Mouse (Mus musculus) forebrain, embryonic 16.5 days (tissue): Measurements from ENCODE around the gene Ccdc88c. TPM values are rescaled to one million over a fixed set of nuclear protein-coding genes. Genes with fewer than 3 reads are reported as not detected.

Source experiments
- ATAC-seq: fragments of 200-750 bp; cut with Nextera tagmentation; 2 replicates; pipeline ENCODE4 v1.8.0; 2017; ENCODE audit warnings: mild to moderate bottlenecking, moderate library complexity
- H3K27ac ChIP-seq: fragments of 300-500 bp; sonication (generic); 2 replicates; pipeline ENCODE4 v1.5.1; 2014; ENCODE audit warnings: low read length, control low read depth
- H3K27me3 ChIP-seq: fragments of 300-500 bp; sonication (generic); replicated peaks from 2 replicates; pipeline ENCODE4 v1.6.1; 2014; ENCODE audit warnings: low read length; ENCODE audit not compliant: control insufficient read depth, insufficient read depth
- H3K36me3 ChIP-seq: fragments of 300-500 bp; sonication (generic); 2 replicates; pipeline ENCODE4 v1.6.1; 2014; ENCODE audit not compliant: control insufficient read depth, insufficient read depth
- H3K4me1 ChIP-seq: fragments of 300-500 bp; sonication (generic); replicated peaks from 2 replicates; pipeline ENCODE4 v1.6.1; 2014; ENCODE audit warnings: low read length; ENCODE audit not compliant: control insufficient read depth, insufficient read depth
- H3K4me2 ChIP-seq: fragments of 300-500 bp; sonication (generic); 2 replicates; pipeline ENCODE4 v1.6.1; 2014; ENCODE audit warnings: mild to moderate bottlenecking, low read length, control low read depth
- H3K4me3 ChIP-seq: fragments of 300-500 bp; sonication (generic); replicated peaks from 2 replicates; pipeline ENCODE4 v1.5.1; 2014; ENCODE audit warnings: mild to moderate bottlenecking, low read length, control low read depth
- H3K9ac ChIP-seq: fragments of 300-500 bp; sonication (generic); replicated peaks from 2 replicates; pipeline ENCODE4 v1.6.1; 2014; ENCODE audit warnings: low read depth, low read length, control low read depth
- H3K9me3 ChIP-seq: fragments of 300-500 bp; sonication (generic); 2 replicates; pipeline ENCODE4 v1.6.1; 2016; ENCODE audit warnings: low read length; ENCODE audit not compliant: control insufficient read depth
- WGBS: fragments of 180-500 bp; shearing (Covaris S2); extraction: QIAGEN DNeasy Blood & Tissue Kit; methylation state at CpG from one replicate; pipeline ENCODE4 v1.1.7; 2014; 5-methylcytosine and 5-hydroxymethylcytosine counted together
- polyA plus RNA-seq: library from polyadenylated mRNA; unstranded; fragments of >200 nt; fragmentation: Nextera tagmentation; extraction: Ambion mirVana; gene quantifications from 2 replicates; pipeline ENCODE4 v1.2.1, GENCODE M21; 2015

Ccdc88c gene
- 18.1 and 20.7 TPM in 2 replicates for polyA plus RNA-seq

- Histone ChIP-seq H3K4me1 (peaks cover 37% of the 10 kb centered on the region), H3K9ac (peak within 1 kb of the TSS; percentile 93), H3K4me3 (peak within 1 kb of the TSS; percentile 88), H3K9me3 (no peaks in the 10 kb centered on the region), H3K27ac (peak within 1 kb of the TSS; percentile 97), H3K4me2 (peak within 1 kb of the TSS; percentile 78), H3K27me3 (no peaks in the 10 kb centered on the region), H3K36me3 (no peaks in the 10 kb centered on the region)
- whole genome bisulfite sequencing, result under 1% methylated on average over 44 of the region's 56 CpGs
- peak; percentile 88 for ATAC-seq
These were observed at the start of gene Ccdc88c for GRCm38 (mm10) chr12:101028954-101029731. Gene Ccdc88c (minus strand): TSS chr12:101029056.

- Histone ChIP-seq H3K27ac (no peak overlapping the region), H3K9ac (no peak overlapping the region), H3K9me3 (no peaks in the 10 kb centered on the region), H3K4me1 (peaks cover 23% of the 10 kb centered on the region), H3K4me3 (no peak overlapping the region), H3K36me3 (peaks cover 2% of the 10 kb centered on the region; the same call in 1 of the 2 replicates), H3K4me2 (no peak overlapping the region), H3K27me3 (no peaks in the 10 kb centered on the region)
- ATAC-seq, result no peak
These were observed 49.1 kb upstream of the Ccdc88c start for GRCm38 (mm10) chr12:101077955-101078354.

- Histone ChIP-seq H3K9ac (no peak overlapping the region), H3K27ac (no peak overlapping the region), H3K36me3 (peaks cover 2% of the 10 kb centered on the region; the same call in 1 of the 2 replicates), H3K4me1 (peaks cover 10% of the 10 kb centered on the region), H3K27me3 (no peaks in the 10 kb centered on the region), H3K4me3 (no peak overlapping the region), H3K4me2 (no peak overlapping the region), H3K9me3 (no peaks in the 10 kb centered on the region)
- 87% methylated on average over 3 of the region's 3 CpGs for WGBS
- ATAC-seq, result no peak
These were observed 46.6 kb upstream of the Ccdc88c start for GRCm38 (mm10) chr12:101075433-101075832.

- Histone ChIP-seq H3K4me3 (no peak overlapping the region), H3K4me2 (no peak overlapping the region), H3K9ac (no peak overlapping the region), H3K9me3 (no peaks in the 10 kb centered on the region), H3K36me3 (peaks cover 2% of the 10 kb centered on the region; the same call in 1 of the 2 replicates), H3K4me1 (peaks cover 9% of the 10 kb centered on the region), H3K27me3 (no peaks in the 10 kb centered on the region), H3K27ac (no peak overlapping the region)
- no peak for ATAC-seq
- WGBS, result 95% methylated on average over 4 of the region's 4 CpGs
These were observed 46.1 kb upstream of the Ccdc88c start for GRCm38 (mm10) chr12:101074821-101075429.

- H3K4me2 ChIP-seq, result no peak overlapping the region
- ATAC-seq, result no peak
- no peaks in the 10 kb centered on the region for H3K9me3 ChIP-seq
- 81% methylated on average over 1 of the region's 1 CpGs for WGBS
- H3K36me3 ChIP-seq, result peaks cover 3% of the 10 kb centered on the region; the same call in 1 of the 2 replicates
- H3K27ac ChIP-seq, result no peak overlapping the region
- no peaks in the 10 kb centered on the region for H3K4me1 ChIP-seq
- H3K27me3 ChIP-seq, result no peaks in the 10 kb centered on the region
- H3K9ac ChIP-seq, result no peak overlapping the region
- H3K4me3 ChIP-seq, result no peak overlapping the region
These were observed 41.0 kb upstream of the Ccdc88c start for GRCm38 (mm10) chr12:101069813-101070212.

- Histone ChIP-seq H3K9ac (no peak overlapping the region), H3K4me1 (no peaks in the 10 kb centered on the region), H3K9me3 (no peaks in the 10 kb centered on the region), H3K27me3 (no peaks in the 10 kb centered on the region), H3K4me3 (no peak overlapping the region), H3K4me2 (no peak overlapping the region), H3K36me3 (peaks cover 13% of the 10 kb centered on the region), H3K27ac (no peak overlapping the region)
- 38% methylated on average over 1 of the region's 1 CpGs for WGBS
- ATAC-seq, result no peak
These were observed 37.5 kb upstream of the Ccdc88c start for GRCm38 (mm10) chr12:101066329-101066728.

- no peak for ATAC-seq
- H3K4me3 ChIP-seq, result no peak overlapping the region
- no peak overlapping the region for H3K27ac ChIP-seq
- H3K9me3 ChIP-seq, result no peaks in the 10 kb centered on the region
- no peaks in the 10 kb centered on the region for H3K27me3 ChIP-seq
- no peak overlapping the region for H3K4me2 ChIP-seq
- no peaks in the 10 kb centered on the region for H3K4me1 ChIP-seq
- H3K36me3 ChIP-seq, result peaks cover 35% of the 10 kb centered on the region
- no peak overlapping the region for H3K9ac ChIP-seq
These were observed 11.1 kb upstream of the Ccdc88c start for GRCm38 (mm10) chr12:101039956-101040355.

GRCm38 (mm10) chr12:101028247-101028953 lies 456 bp downstream of the Ccdc88c start:
- H3K27me3 ChIP-seq, result no peaks in the 10 kb centered on the region
- no peaks in the 10 kb centered on the region for H3K36me3 ChIP-seq
- peak overlapping the region; percentile 78 for H3K4me2 ChIP-seq
- H3K4me3 ChIP-seq, result peak overlapping the region; percentile 88
- H3K4me1 ChIP-seq, result peaks cover 44% of the 10 kb centered on the region
- peak overlapping the region; percentile 93 for H3K9ac ChIP-seq
- WGBS, result under 1% methylated on average over 50 of the region's 67 CpGs
- no peaks in the 10 kb centered on the region for H3K9me3 ChIP-seq
- peak; percentile 8 for ATAC-seq
- peak overlapping the region; percentile 97 for H3K27ac ChIP-seq
